Mouse (Mus musculus): ENCODE results near the gene C1qa. TPM values are rescaled to one million over a fixed set of nuclear protein-coding genes. Genes with fewer than 3 reads are reported as not detected.
A peak's percentile ranks its signal among the peaks of the same experiment; 100 is the strongest.

The C1qa gene
- 68.0 and 75.9 TPM in 2 replicates for polyA plus RNA-seq (2015; fragmentation: Nextera tagmentation; extraction: Ambion mirVana)

- ATAC-seq (ENCODE audit: low read depth) = no peak
- Histone ChIP-seq H3K27me3 (ENCODE audit: control insufficient read depth, insufficient read depth, low read depth, low read length) (peaks cover 19% of the 10 kb centered on the region), H3K4me2 (ENCODE audit: low read depth, low read length) (no peak within 1 kb of the TSS), H3K4me3 (ENCODE audit: low read depth, low read length) (peak within 1 kb of the TSS; percentile 6; the same call in 1 of the 2 replicates), H3K27ac (ENCODE audit: low read length) (no peak within 1 kb of the TSS), H3K4me1 (ENCODE audit: control insufficient read depth, low read depth, low read length) (no peaks in the 10 kb centered on the region), H3K9ac (ENCODE audit: low read depth, low read length) (no peak within 1 kb of the TSS), H3K9me3 (replicated peaks; ENCODE audit: control insufficient read depth, low read length) (no peaks in the 10 kb centered on the region), H3K36me3 (ENCODE audit: control insufficient read depth, insufficient read depth) (no peaks in the 10 kb centered on the region)
- 63% methylated on average over 9 of the region's 9 CpGs for WGBS (ENCODE audit: insufficient replicate concordance)
These were observed at the start of gene C1qa for GRCm38 (mm10) chr4:136898637-136899036. Gene C1qa (minus strand): TSS chr4:136898803.

DNA sequence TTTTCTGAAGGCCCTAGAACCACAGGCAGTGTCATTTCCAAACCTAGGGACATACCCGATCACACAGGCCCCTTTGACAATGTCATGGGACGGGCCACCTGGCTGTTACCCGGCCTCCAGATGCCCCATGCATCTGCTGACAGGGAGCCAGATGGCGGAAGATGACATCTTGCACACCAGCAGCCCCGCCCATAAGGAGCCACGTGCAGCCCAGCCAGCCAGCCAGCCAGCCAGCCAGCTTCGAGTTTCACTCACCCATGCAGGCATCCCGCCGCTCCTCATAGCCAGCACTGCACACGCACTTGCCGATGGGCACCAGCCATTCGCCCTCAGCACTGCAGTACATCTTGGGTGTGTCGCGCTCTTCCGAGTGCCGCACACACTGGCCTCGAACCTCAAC is 46.8 kb upstream of the C1qa start:
- ATAC-seq (ENCODE audit: low read depth) = no peak
- WGBS (ENCODE audit: insufficient replicate concordance) = 62% methylated on average over 17 of the region's 17 CpGs
- Histone ChIP-seq H3K4me3 (ENCODE audit: low read depth, low read length) (no peak overlapping the region), H3K9ac (ENCODE audit: low read depth, low read length) (no peak overlapping the region), H3K36me3 (ENCODE audit: control insufficient read depth, insufficient read depth) (no peaks in the 10 kb centered on the region), H3K4me2 (ENCODE audit: low read depth, low read length) (no peak overlapping the region), H3K27ac (ENCODE audit: low read length) (no peak overlapping the region), H3K9me3 (replicated peaks; ENCODE audit: control insufficient read depth, low read length) (no peaks in the 10 kb centered on the region), H3K27me3 (ENCODE audit: control insufficient read depth, insufficient read depth, low read depth, low read length) (peaks cover 16% of the 10 kb centered on the region), H3K4me1 (ENCODE audit: control insufficient read depth, low read depth, low read length) (no peaks in the 10 kb centered on the region; the same call in 1 of the 2 replicates)

- H3K27me3 ChIP-seq (ENCODE audit: control insufficient read depth, insufficient read depth, low read depth, low read length) = peaks cover 16% of the 10 kb centered on the region
These were observed 46.2 kb upstream of the C1qa start for GRCm38 (mm10) chr4:136944558-136945350.

GRCm38 (mm10) chr4:136943175-136943574 is 44.6 kb upstream of the C1qa start:
- Histone ChIP-seq H3K4me2 (ENCODE audit: low read depth, low read length) (no peak overlapping the region), H3K27me3 (ENCODE audit: control insufficient read depth, insufficient read depth, low read depth, low read length) (peaks cover 16% of the 10 kb centered on the region), H3K4me1 (ENCODE audit: control insufficient read depth, low read depth, low read length) (no peaks in the 10 kb centered on the region; the same call in 1 of the 2 replicates), H3K9me3 (replicated peaks; ENCODE audit: control insufficient read depth, low read length) (no peaks in the 10 kb centered on the region), H3K4me3 (ENCODE audit: low read depth, low read length) (no peak overlapping the region), H3K36me3 (ENCODE audit: control insufficient read depth, insufficient read depth) (no peaks in the 10 kb centered on the region), H3K9ac (ENCODE audit: low read depth, low read length) (no peak overlapping the region), H3K27ac (ENCODE audit: low read length) (no peak overlapping the region)
- 24% methylated on average over 13 of the region's 13 CpGs for WGBS (ENCODE audit: insufficient replicate concordance)
- ATAC-seq (ENCODE audit: low read depth) = no peak

More at GRCm38 (mm10) chr4:136944558-136945350, 46.2 kb upstream of the C1qa start:
- no peak overlapping the region for H3K9ac ChIP-seq (ENCODE audit: low read depth, low read length)
- no peaks in the 10 kb centered on the region; the same call in 1 of the 2 replicates for H3K4me1 ChIP-seq (ENCODE audit: control insufficient read depth, low read depth, low read length)
- no peak overlapping the region for H3K4me2 ChIP-seq (ENCODE audit: low read depth, low read length)
- no peaks in the 10 kb centered on the region for H3K9me3 ChIP-seq (replicated peaks; ENCODE audit: control insufficient read depth, low read length)
- H3K36me3 ChIP-seq (ENCODE audit: control insufficient read depth, insufficient read depth) = no peaks in the 10 kb centered on the region
- no peak overlapping the region for H3K27ac ChIP-seq (ENCODE audit: low read length)
- 66% methylated on average over 11 of the region's 11 CpGs for WGBS (ENCODE audit: insufficient replicate concordance)
- ATAC-seq (ENCODE audit: low read depth) = no peak
- H3K4me3 ChIP-seq (ENCODE audit: low read depth, low read length) = no peak overlapping the region

GRCm38 (mm10) chr4:136942761-136943160 is 44.2 kb upstream of the C1qa start:
- Histone ChIP-seq H3K4me2 (ENCODE audit: low read depth, low read length) (no peak overlapping the region), H3K4me3 (ENCODE audit: low read depth, low read length) (no peak overlapping the region), H3K4me1 (ENCODE audit: control insufficient read depth, low read depth, low read length) (no peaks in the 10 kb centered on the region), H3K27me3 (ENCODE audit: control insufficient read depth, insufficient read depth, low read depth, low read length) (peaks cover 16% of the 10 kb centered on the region), H3K27ac (ENCODE audit: low read length) (no peak overlapping the region), H3K9me3 (replicated peaks; ENCODE audit: control insufficient read depth, low read length) (no peaks in the 10 kb centered on the region), H3K9ac (ENCODE audit: low read depth, low read length) (no peak overlapping the region), H3K36me3 (ENCODE audit: control insufficient read depth, insufficient read depth) (no peaks in the 10 kb centered on the region)
- no peak for ATAC-seq (ENCODE audit: low read depth)
- WGBS (ENCODE audit: insufficient replicate concordance) = 23% methylated on average over 18 of the region's 18 CpGs

DNA sequence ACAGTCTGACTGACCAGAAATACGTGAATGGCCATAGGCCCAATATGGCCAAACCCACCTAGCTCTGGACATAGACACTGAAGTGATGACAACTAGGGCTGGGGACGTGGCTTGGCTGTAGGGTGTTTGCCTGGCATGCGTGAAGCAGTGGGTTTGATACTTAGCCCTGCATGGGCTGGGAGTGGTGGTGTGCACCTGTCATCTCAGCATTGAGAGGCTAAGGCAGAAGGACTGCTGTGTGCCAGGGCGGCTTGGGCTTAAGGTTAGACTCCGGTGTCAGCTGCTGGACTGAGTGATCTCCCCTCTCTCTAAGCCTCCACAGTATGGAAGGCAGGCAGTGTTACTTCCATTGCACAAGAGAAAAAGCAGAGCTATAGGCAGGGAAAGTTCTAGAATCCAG is 39.3 kb upstream of the C1qa start:
- H3K27me3 ChIP-seq (ENCODE audit: control insufficient read depth, insufficient read depth, low read depth, low read length) = peaks cover 9% of the 10 kb centered on the region
- ATAC-seq (ENCODE audit: low read depth) = no peak
- WGBS (ENCODE audit: insufficient replicate concordance) = 61% methylated on average over 5 of the region's 5 CpGs

DNA sequence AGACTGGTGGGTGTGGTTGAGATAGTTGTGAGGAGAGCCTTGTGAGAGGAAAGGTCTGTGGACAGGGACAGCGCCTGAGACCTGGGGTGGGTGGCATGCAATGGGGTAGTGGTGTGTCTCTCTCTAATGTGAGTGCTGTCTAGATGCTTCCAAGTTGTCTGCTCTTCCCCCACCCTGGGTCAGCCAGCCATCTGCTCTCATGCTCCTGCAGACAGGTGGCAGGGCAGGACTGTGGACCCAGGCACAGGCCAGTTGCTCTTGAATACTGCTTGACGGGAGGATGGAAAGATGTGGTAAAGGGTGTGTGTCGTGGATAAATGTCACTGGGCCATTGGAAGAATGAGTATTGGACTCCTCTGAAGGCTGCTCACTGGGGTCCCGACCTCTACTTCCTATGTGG is 38.7 kb upstream of the C1qa start:
- Histone ChIP-seq H3K27ac (ENCODE audit: low read length) (no peak overlapping the region), H3K4me3 (ENCODE audit: low read depth, low read length) (no peak overlapping the region), H3K36me3 (ENCODE audit: control insufficient read depth, insufficient read depth) (no peaks in the 10 kb centered on the region), H3K4me1 (ENCODE audit: control insufficient read depth, low read depth, low read length) (peaks cover 5% of the 10 kb centered on the region; the same call in 1 of the 2 replicates), H3K27me3 (ENCODE audit: control insufficient read depth, insufficient read depth, low read depth, low read length) (peaks cover 3% of the 10 kb centered on the region), H3K4me2 (ENCODE audit: low read depth, low read length) (no peak overlapping the region), H3K9ac (ENCODE audit: low read depth, low read length) (no peak overlapping the region), H3K9me3 (replicated peaks; ENCODE audit: control insufficient read depth, low read length) (no peaks in the 10 kb centered on the region)
- ATAC-seq (ENCODE audit: low read depth) = no peak
- 48% methylated on average over 4 of the region's 4 CpGs for WGBS (ENCODE audit: insufficient replicate concordance)

More for the DNA sequence above, 39.3 kb upstream of the C1qa start:
- no peaks in the 10 kb centered on the region for H3K9me3 ChIP-seq (replicated peaks; ENCODE audit: control insufficient read depth, low read length)
- H3K27ac ChIP-seq (ENCODE audit: low read length) = no peak overlapping the region
- H3K4me1 ChIP-seq (ENCODE audit: control insufficient read depth, low read depth, low read length) = peaks cover 5% of the 10 kb centered on the region; the same call in 1 of the 2 replicates
- H3K9ac ChIP-seq (ENCODE audit: low read depth, low read length) = no peak overlapping the region
- H3K4me2 ChIP-seq (ENCODE audit: low read depth, low read length) = no peak overlapping the region
- no peaks in the 10 kb centered on the region for H3K36me3 ChIP-seq (ENCODE audit: control insufficient read depth, insufficient read depth)
- no peak overlapping the region for H3K4me3 ChIP-seq (ENCODE audit: low read depth, low read length)

DNA sequence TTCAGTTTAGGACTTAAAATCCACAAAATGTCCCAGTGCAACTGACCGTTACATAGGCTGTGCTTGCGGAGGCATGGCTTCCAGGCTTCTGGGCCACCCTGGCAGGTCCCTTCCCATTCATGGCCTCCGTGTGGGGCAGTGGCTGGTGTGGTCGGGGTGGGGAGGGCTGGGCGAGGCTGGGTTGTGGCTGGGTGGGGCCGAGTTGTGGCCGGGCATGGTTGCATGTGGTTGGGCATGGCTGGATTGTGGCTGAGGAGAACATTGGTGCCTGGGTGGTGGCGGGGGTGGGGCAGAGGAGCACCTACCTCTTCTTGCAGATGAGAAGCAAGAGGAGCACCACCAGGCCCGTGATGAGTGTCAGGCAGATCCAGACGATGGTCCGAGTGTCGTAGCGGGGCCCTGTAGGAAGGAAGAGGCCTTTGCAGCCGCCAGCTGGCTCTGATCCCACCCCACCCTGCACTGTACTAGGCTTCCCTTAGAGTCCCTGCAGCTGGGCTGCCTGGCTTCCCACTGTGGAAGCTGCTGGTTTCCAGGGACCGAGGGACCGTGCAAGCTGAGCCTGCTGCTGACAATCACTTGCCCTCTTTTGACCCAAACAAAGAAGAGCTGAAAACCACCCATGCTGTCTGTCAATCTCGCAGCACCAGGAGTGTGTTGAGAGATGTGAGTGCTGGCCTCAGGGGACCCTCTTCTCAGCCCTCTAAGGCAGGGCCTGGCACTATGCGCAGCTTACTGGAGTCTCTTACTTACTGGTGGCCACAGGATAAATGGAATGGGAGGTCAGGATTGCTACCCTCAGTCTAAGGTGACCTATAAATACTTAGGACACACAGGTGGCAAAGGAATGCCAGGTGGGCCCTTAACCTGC is 36.4 kb upstream of the C1qa start:
- Histone ChIP-seq H3K27me3 (ENCODE audit: control insufficient read depth, insufficient read depth, low read depth, low read length) (no peaks in the 10 kb centered on the region; the same call in none of the 2 replicates), H3K4me2 (ENCODE audit: low read depth, low read length) (peak overlapping the region; percentile 24; the same call in 1 of the 2 replicates), H3K27ac (ENCODE audit: low read length) (no peak overlapping the region), H3K9ac (ENCODE audit: low read depth, low read length) (no peak overlapping the region), H3K4me1 (ENCODE audit: control insufficient read depth, low read depth, low read length) (peaks cover 20% of the 10 kb centered on the region), H3K9me3 (replicated peaks; ENCODE audit: control insufficient read depth, low read length) (no peaks in the 10 kb centered on the region), H3K36me3 (ENCODE audit: control insufficient read depth, insufficient read depth) (no peaks in the 10 kb centered on the region), H3K4me3 (ENCODE audit: low read depth, low read length) (no peak overlapping the region)
- peak; percentile 53 for ATAC-seq (ENCODE audit: low read depth)
- WGBS (ENCODE audit: insufficient replicate concordance) = 36% methylated on average over 18 of the region's 18 CpGs

Measured in liver, embryonic 16.5 days (tissue).